Mouse (Mus musculus): Measurements from ENCODE around the gene Cdc42bpg. TPM values are rescaled to one million over a fixed set of nuclear protein-coding genes. Genes with fewer than 3 reads are reported as not detected.
A peak's percentile ranks its signal among the peaks of the same experiment; 100 is the strongest.

Cdc42bpg gene
- total RNA-seq, 2 experiments from 2014 or later: 4.2 to 4.8 TPM

- DNase-seq (ENCODE audit: low spot score in 2 of 2): no peak
These were observed 15.7 kb downstream of the Cdc42bpg start for GRCm38 (mm10) chr19:6321786-6322621.

GRCm38 (mm10) chr19:6324751-6325150 lies 18.5 kb downstream of the Cdc42bpg start:
- no peak for DNase-seq (ENCODE audit: low spot score in 2 of 2)

GRCm38 (mm10) chr19:6331178-6331577 lies 24.9 kb downstream of the Cdc42bpg start:
- DNase-seq (ENCODE audit: low spot score in 2 of 2): no peak

GRCm38 (mm10) chr19:6331719-6332516 lies 25.7 kb downstream of the Cdc42bpg start:
- peak; percentile 45 to 62 for DNase-seq (ENCODE audit: low spot score in 2 of 2)

GRCm38 (mm10) chr19:6333761-6334595 lies 27.7 kb downstream of the Cdc42bpg start:
- no peak for DNase-seq (ENCODE audit: low spot score in 2 of 2)

- peak; percentile 95 to 97 for DNase-seq (ENCODE audit: low spot score in 2 of 2)
These were observed 28.6 kb downstream of the Cdc42bpg start, which contains the start of gene Men1 for GRCm38 (mm10) chr19:6334673-6335457. TSS of gene Men1 (plus strand) at chr19:6334979.

- no peak for DNase-seq (ENCODE audit: low spot score in 2 of 2)
These were observed 29.2 kb downstream of the Cdc42bpg start for GRCm38 (mm10) chr19:6335458-6335827.

- no peak for DNase-seq (ENCODE audit: low spot score in 2 of 2)
These were observed 30.7 kb downstream of the Cdc42bpg start for GRCm38 (mm10) chr19:6336920-6337319.

DNA sequence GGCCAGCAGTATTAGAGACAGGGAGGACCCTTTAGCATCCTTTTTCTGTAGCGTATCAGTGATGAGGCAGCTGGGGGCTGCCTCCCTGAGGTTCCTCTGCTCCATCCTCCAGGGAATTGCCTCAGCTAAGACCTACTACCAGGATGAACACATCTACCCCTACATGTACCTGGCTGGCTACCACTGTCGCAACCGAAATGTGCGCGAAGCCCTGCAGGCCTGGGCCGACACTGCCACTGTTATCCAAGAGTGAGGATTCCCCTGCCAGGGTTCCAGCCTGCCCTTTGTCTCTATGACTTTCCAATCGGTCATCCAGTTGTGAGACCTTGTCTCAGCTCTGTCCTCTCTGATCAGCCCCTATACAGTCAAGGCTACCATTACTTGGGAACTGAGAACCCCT lies 31.9 kb downstream of the Cdc42bpg start:
- no peak for DNase-seq (ENCODE audit: low spot score in 2 of 2)

DNA sequence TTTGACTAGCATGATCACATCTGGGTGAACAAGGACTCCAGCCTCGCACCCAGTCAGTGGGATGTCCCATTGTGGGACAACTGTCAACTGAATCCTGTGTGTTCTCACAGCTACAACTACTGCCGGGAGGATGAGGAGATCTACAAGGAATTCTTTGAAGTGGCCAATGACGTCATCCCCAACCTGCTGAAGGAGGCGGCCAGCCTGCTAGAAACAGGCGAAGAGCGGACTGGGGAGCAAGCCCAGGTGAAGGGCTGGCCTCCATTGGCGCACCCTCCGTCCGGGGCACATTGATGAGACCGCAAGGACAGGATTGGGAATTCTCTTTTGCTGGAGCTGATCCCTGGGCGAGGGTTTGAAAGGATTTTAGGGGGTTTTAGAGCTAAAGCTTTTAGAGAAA lies 32.5 kb downstream of the Cdc42bpg start:
- no peak for DNase-seq (ENCODE audit: low spot score in 2 of 2)

DNA sequence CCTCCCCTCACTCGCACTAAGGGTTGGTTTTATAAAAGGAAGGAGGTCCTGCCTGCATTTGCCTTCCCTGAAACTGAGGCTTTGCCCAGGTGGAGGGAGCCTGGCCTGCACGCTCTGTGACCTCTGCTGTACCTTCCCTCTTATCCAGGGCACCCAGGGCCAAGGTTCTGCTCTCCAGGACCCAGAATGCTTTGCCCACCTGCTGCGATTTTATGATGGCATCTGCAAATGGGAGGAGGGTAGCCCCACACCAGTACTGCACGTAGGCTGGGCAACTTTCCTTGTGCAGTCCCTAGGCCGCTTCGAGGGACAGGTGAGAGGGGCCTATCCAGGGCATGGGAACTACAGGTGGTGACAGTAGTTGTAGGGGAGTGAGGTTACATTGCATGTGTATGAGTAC lies 32.9 kb downstream of the Cdc42bpg start:
- no peak for DNase-seq (ENCODE audit: low spot score in 2 of 2)

DNA sequence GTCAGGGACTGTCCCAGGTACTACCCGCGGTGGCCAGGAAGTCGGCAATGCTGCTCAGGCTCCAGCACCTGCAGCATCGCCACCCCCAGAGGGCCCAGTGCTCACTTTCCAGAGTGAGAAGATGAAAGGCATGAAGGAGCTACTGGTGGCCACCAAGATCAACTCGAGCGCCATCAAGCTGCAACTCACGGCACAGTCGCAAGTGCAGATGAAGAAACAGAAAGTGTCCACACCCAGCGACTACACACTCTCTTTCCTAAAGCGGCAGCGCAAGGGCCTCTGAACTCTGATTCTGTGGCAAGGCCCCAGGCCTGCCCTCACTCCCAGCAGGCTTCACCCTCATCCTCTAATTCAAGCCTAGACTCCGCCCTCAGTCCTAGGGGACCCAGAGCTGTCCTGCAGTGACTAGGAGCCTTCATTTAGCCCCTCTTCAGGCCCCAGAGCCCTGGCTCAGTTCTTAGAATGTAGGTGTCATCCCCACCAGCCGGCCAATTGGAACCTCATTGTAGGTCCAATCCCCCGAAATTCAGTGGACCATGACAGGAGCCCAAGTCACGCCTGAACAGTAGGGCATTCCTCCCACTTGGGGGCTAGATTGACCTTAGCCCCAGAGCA lies 33.7 kb downstream of the Cdc42bpg start:
- no peak for DNase-seq (ENCODE audit: low spot score in 2 of 2)

DNA sequence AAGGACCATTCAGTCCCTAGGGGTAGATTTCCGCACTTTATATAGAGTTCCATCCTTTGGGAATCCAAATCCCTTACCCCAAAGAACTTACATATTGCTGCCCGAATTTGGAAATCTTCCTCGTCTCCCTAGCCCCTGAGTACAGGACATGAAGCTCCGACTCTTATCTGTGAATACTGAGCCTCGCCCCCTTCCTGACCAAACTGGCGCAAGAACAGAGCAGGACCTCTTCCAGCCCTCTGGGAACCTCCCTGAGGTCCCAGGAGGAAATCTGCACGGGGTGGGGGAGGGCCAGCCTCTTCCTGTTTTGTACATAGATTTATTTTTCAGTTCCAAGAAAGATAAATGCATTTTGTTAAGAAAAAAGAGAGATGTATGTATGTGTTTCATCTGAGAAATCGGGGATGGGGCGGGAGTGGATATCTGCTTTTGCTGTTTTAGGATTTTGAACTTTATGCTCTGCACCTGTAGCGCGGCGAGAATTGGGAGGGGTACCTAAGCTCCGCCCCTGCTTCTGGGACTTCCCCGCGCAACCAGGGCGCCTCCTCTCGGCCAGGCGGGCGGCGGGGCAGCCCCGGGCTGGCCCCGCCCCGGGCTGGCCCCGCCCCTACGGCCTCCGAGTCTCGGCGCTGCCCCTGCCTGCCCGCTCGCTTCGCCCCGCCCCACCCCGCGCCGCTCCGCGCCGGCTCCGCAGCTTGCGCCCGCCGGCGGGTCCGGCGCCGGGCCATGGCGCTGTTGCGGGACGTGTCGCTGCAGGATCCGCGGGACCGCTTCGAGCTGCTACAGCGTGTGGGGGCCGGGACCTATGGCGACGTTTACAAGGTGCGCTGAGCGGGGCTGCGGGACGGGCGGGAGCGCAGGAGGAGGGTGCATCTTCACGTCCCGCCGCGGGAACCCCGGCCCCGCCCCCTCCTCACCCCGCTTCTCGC lies 34.5 kb downstream of the Cdc42bpg start, which contains the start of gene Map4k2:
Gene Map4k2, plus strand, starts transcription at position 612 of the 929 bp plus-strand sequence.
- DNase-seq (ENCODE audit: low spot score in 2 of 2): peak; percentile 78 to 86

DNA sequence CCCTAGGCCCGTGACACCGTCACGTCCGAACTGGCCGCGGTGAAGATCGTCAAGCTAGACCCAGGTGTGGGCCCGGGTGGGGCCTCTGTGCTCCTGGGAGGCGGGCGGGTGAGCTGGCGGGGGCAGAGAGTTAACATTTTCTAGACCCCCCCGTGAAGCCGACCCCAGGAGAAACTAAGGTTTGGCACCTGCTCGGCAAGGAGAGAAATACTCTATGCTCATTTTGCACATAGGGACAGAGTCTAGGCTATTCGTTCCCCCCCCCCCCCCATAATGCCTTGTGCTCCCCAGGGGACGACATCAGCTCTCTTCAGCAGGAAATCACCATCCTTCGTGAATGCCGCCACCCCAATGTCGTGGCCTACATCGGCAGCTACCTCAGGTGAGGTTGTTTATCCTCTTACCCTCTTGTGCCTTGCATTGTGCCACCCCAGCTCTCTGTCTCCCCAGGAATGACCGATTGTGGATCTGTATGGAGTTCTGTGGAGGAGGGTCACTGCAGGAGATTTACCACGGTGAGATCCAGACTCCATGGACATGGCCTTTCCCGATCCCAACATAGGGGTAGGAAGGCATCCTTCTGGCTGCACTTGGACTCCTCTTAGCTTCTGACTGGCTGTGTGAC lies 35.3 kb downstream of the Cdc42bpg start:
- no peak for DNase-seq (ENCODE audit: low spot score in 2 of 2)

GRCm38 (mm10) chr19:6342276-6342933 lies 36.1 kb downstream of the Cdc42bpg start:
- no peak for DNase-seq (ENCODE audit: low spot score in 2 of 2)

DNA sequence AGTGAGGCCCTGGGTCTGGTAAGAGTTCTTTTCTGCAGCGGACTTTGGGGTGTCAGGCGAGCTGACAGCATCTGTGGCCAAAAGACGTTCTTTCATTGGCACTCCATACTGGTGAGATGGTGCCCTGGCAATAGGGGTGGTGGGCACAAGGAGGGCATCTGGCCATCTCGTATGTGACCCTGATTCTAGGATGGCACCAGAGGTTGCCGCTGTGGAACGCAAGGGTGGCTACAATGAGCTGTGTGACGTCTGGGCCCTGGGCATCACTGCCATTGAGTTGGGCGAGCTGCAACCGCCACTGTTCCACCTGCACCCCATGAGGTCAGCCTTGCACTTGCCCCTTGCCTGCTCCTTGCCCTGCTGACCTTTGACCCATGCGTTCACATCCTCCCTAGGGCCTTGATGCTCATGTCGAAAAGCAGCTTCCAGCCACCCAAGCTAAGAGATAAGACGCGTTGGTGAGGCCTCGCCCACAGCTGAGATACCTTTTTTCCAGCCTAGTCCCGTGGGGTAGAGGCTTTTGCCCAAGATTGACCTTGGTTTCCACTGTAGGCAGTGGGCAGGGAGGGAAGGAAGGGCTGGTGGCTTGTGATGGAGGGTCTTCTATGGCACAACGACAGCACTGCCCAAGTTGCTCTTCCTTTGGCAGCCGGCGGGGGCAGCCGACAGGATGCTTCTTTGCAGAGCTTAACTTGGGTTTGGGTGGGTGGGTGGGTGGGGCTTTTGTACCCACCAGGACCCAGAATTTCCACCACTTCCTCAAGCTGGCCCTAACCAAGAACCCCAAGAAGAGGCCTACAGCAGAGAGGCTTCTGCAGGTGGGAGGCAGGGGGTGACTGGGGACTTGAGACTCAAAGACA lies 37.0 kb downstream of the Cdc42bpg start:
- no peak for DNase-seq (ENCODE audit: low spot score in 2 of 2)

DNA sequence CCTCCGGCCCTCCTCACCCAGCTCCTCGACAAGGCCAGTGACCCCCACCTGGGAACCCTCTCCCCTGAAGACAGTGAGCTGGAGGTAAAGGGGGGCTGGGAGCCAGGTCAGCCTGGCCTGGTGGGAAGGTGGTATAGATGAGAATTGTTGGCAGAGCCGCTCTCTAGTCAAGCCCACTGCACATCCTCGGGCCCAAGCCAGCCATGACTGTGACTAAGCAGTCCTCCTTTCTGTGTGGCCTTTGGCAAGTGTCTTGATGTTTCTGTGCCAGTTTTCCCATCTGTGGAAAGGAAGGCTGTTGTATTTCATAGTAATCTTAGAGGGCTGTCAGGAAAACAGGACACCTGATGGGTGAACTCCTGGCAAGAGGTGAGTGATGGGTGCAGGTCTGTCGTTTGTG lies 37.7 kb downstream of the Cdc42bpg start:
- no peak for DNase-seq (ENCODE audit: low spot score in 2 of 2)

Measured in left cerebral cortex, adult 18-20 months (tissue).